Mouse (Mus musculus) embryonic facial prominence, embryonic 11.5 days (tissue): ENCODE data around the gene Rpl31. TPM values are rescaled to one million over a fixed set of nuclear protein-coding genes. Genes with fewer than 3 reads are reported as not detected.

Source experiments
- ATAC-seq: fragments of 200-750 bp; cut with Nextera tagmentation; replicated peaks from 2 replicates; pipeline ENCODE4 v1.8.0; 2017; ENCODE audit warnings: low read depth; ENCODE audit not compliant: insufficient number of reproducible peaks, low FRiP score, low TSS enrichment
- DNase-seq: peaks from one replicate; pipeline ENCODE4 v3.0.0-alpha.2; 2015; ENCODE audit warnings: low spot score
- H3K27ac ChIP-seq: fragments of 300-500 bp; sonication (generic); replicated peaks from 2 replicates; pipeline ENCODE4 v1.5.1; 2014; ENCODE audit warnings: mild to moderate bottlenecking, low read depth, low read length, control low read depth
- H3K27me3 ChIP-seq: fragments of 300-500 bp; sonication (generic); 2 replicates; pipeline ENCODE4 v1.6.1; 2014; ENCODE audit warnings: mild to moderate bottlenecking, low read length, moderate library complexity, mixed read lengths; ENCODE audit not compliant: control insufficient read depth, insufficient read depth
- H3K36me3 ChIP-seq: fragments of 300-500 bp; sonication (generic); replicated peaks from 2 replicates; pipeline ENCODE4 v1.6.1; 2014; ENCODE audit warnings: low read depth, mild to moderate bottlenecking, low read length, moderate library complexity, mixed read lengths; ENCODE audit not compliant: control insufficient read depth, insufficient read depth
- H3K4me1 ChIP-seq: fragments of 300-500 bp; sonication (generic); 2 replicates; pipeline ENCODE4 v1.6.1; 2014; ENCODE audit warnings: low read length, mixed read lengths; ENCODE audit not compliant: control insufficient read depth, insufficient read depth
- H3K4me2 ChIP-seq: fragments of 300-500 bp; sonication (generic); 2 replicates; pipeline ENCODE4 v1.6.1; 2014; ENCODE audit warnings: low read depth, mild to moderate bottlenecking, control low read depth, low read length, moderate library complexity
- H3K4me3 ChIP-seq: fragments of 300-500 bp; sonication (generic); 2 replicates; pipeline ENCODE4 v1.5.1; 2014; ENCODE audit warnings: low read depth, low read length, control low read depth
- H3K9ac ChIP-seq: fragments of 300-500 bp; sonication (generic); replicated peaks from 2 replicates; pipeline ENCODE4 v1.6.1; 2014; ENCODE audit warnings: mild to moderate bottlenecking, control low read depth, low read length
- H3K9me3 ChIP-seq: fragments of 300-500 bp; sonication (generic); replicated peaks from 2 replicates; pipeline ENCODE4 v1.6.1; 2016; ENCODE audit warnings: mild to moderate bottlenecking, low read length, inconsistent platforms, mixed read lengths; ENCODE audit not compliant: control insufficient read depth
- WGBS: fragments of 180-500 bp; shearing (Covaris S2); extraction: QIAGEN DNeasy Blood & Tissue Kit; methylation state at CpG from one replicate; pipeline ENCODE4 v1.1.7; 2014; 5-methylcytosine and 5-hydroxymethylcytosine counted together
- polyA plus RNA-seq: library from polyadenylated mRNA; unstranded; fragments of >200 nt; fragmentation: Nextera tagmentation; extraction: Ambion mirVana; gene quantifications from 2 replicates; pipeline ENCODE4 v1.2.1, GENCODE M21; 2014

Gene Rpl31
- polyA plus RNA-seq, 1 experiment from 2014 or later = 521 TPM

GRCm38 (mm10) chr1:39393217-39393867 is 25.7 kb downstream of the Rpl31 start:
- H3K4me3 ChIP-seq = no peak overlapping the region
- H3K27me3 ChIP-seq = no peaks in the 10 kb centered on the region
- no peak overlapping the region for H3K4me2 ChIP-seq
- H3K9me3 ChIP-seq = no peaks in the 10 kb centered on the region
- no peak for ATAC-seq
- WGBS = 84% methylated on average over 8 of the region's 8 CpGs
- no peaks in the 10 kb centered on the region for H3K4me1 ChIP-seq
- H3K36me3 ChIP-seq = no peaks in the 10 kb centered on the region
- no peak overlapping the region for H3K27ac ChIP-seq
- H3K9ac ChIP-seq = no peak overlapping the region
- DNase-seq = no peak

- H3K9me3 ChIP-seq = no peaks in the 10 kb centered on the region
- H3K4me1 ChIP-seq = no peaks in the 10 kb centered on the region
- no peaks in the 10 kb centered on the region for H3K36me3 ChIP-seq
- WGBS = 53% methylated on average over 10 of the region's 10 CpGs
- no peak overlapping the region for H3K27ac ChIP-seq
- H3K9ac ChIP-seq = no peak overlapping the region
- no peaks in the 10 kb centered on the region for H3K27me3 ChIP-seq
- no peak overlapping the region for H3K4me3 ChIP-seq
- DNase-seq (no peak), ATAC-seq (no peak)
- no peak overlapping the region for H3K4me2 ChIP-seq
These were observed 26.5 kb downstream of the Rpl31 start for GRCm38 (mm10) chr1:39394096-39394495.

- Histone ChIP-seq H3K27ac (no peak overlapping the region), H3K27me3 (no peaks in the 10 kb centered on the region), H3K4me3 (no peak overlapping the region), H3K9ac (no peak overlapping the region), H3K9me3 (no peaks in the 10 kb centered on the region), H3K36me3 (no peaks in the 10 kb centered on the region), H3K4me1 (no peaks in the 10 kb centered on the region), H3K4me2 (no peak overlapping the region)
- no peak for ATAC-seq
- DNase-seq = no peak
- 85% methylated on average over 3 of the region's 3 CpGs for WGBS
These were observed 27.0 kb downstream of the Rpl31 start for GRCm38 (mm10) chr1:39394650-39395049.

- DNase-seq = no peak
- no peak for ATAC-seq
- H3K27me3 ChIP-seq = no peaks in the 10 kb centered on the region
- no peak overlapping the region for H3K27ac ChIP-seq
- no peaks in the 10 kb centered on the region for H3K4me1 ChIP-seq
- no peaks in the 10 kb centered on the region for H3K36me3 ChIP-seq
- 63% methylated on average over 4 of the region's 4 CpGs for WGBS
- H3K4me3 ChIP-seq = no peak overlapping the region
- H3K4me2 ChIP-seq = no peak overlapping the region
- no peaks in the 10 kb centered on the region for H3K9me3 ChIP-seq
- no peak overlapping the region for H3K9ac ChIP-seq
These were observed 28.7 kb downstream of the Rpl31 start for GRCm38 (mm10) chr1:39396347-39396746.

GRCm38 (mm10) chr1:39398284-39398683 is 30.6 kb downstream of the Rpl31 start:
- ATAC-seq = no peak
- Histone ChIP-seq H3K9me3 (no peaks in the 10 kb centered on the region), H3K36me3 (no peaks in the 10 kb centered on the region; the same call in 1 of the 2 replicates), H3K4me1 (no peaks in the 10 kb centered on the region), H3K27me3 (no peaks in the 10 kb centered on the region), H3K9ac (no peak overlapping the region), H3K27ac (no peak overlapping the region), H3K4me2 (no peak overlapping the region), H3K4me3 (no peak overlapping the region)
- WGBS = 93% methylated on average over 6 of the region's 6 CpGs
- DNase-seq = no peak

GRCm38 (mm10) chr1:39399228-39399627 is 31.6 kb downstream of the Rpl31 start:
- WGBS = 60% methylated on average over 4 of the region's 4 CpGs
- ATAC-seq = no peak
- DNase-seq = no peak

GRCm38 (mm10) chr1:39400173-39400572 is 32.5 kb downstream of the Rpl31 start:
- no peak overlapping the region for H3K9ac ChIP-seq
- H3K4me1 ChIP-seq = no peaks in the 10 kb centered on the region
- 89% methylated on average over 3 of the region's 3 CpGs for WGBS
- no peak overlapping the region for H3K27ac ChIP-seq
- no peak overlapping the region for H3K4me2 ChIP-seq
- ATAC-seq = no peak
- H3K4me3 ChIP-seq = no peak overlapping the region
- no peaks in the 10 kb centered on the region; the same call in 1 of the 2 replicates for H3K36me3 ChIP-seq
- no peak for DNase-seq
- no peaks in the 10 kb centered on the region for H3K27me3 ChIP-seq
- H3K9me3 ChIP-seq = no peaks in the 10 kb centered on the region

More at GRCm38 (mm10) chr1:39399228-39399627, 31.6 kb downstream of the Rpl31 start:
- no peaks in the 10 kb centered on the region for H3K9me3 ChIP-seq
- no peaks in the 10 kb centered on the region for H3K27me3 ChIP-seq
- no peak overlapping the region for H3K4me2 ChIP-seq
- no peak overlapping the region for H3K4me3 ChIP-seq
- H3K36me3 ChIP-seq = no peaks in the 10 kb centered on the region; the same call in 1 of the 2 replicates
- no peak overlapping the region for H3K9ac ChIP-seq
- H3K27ac ChIP-seq = no peak overlapping the region
- no peaks in the 10 kb centered on the region for H3K4me1 ChIP-seq

GRCm38 (mm10) chr1:39407108-39407507 is 39.5 kb downstream of the Rpl31 start:
- ATAC-seq = no peak

More at GRCm38 (mm10) chr1:39407108-39407507, 39.5 kb downstream of the Rpl31 start:
- WGBS = 78% methylated on average over 4 of the region's 4 CpGs
- H3K9ac ChIP-seq = no peak overlapping the region
- no peak for DNase-seq
- no peaks in the 10 kb centered on the region for H3K9me3 ChIP-seq
- no peaks in the 10 kb centered on the region; the same call in 1 of the 2 replicates for H3K36me3 ChIP-seq
- H3K4me2 ChIP-seq = no peak overlapping the region
- no peaks in the 10 kb centered on the region for H3K4me1 ChIP-seq
- no peak overlapping the region for H3K4me3 ChIP-seq
- H3K27me3 ChIP-seq = no peaks in the 10 kb centered on the region
- H3K27ac ChIP-seq = no peak overlapping the region
